Comparison of ENCODE assay signal across 45 mouse cellular contexts in the genomic region with DNA sequence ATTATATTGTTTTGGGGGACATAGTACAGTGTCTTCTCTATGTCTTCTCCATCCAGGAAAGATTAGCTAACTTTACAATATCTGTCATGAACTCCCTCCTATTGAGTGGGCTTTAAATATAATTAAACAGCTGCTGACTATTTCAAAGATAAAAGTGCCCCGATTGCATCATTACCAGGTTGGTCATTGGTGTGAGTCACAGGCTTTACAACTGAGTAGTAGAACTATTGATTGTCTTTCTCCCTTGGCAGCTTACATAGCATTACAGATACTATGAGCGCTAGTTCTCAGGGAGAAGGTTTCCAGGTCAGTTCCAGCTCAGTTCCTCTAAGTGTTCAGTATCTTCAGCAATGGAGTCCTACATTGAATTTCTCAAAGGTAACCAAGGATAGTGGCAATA. TPM values are rescaled to one million over a fixed set of nuclear protein-coding genes. Genes with fewer than 3 reads are reported as not detected.
"Had no signal": no experiment of that assay in that cellular context is flagged by ENCODE, and none has a peak within 500 bp of the region (broad histone marks: within the 10 kb centered on the region; RNA-seq: fewer than 3 reads in every experiment).

No protein-coding gene starts in this region.

- H3K4me3 ChIP-seq: left cerebral cortex, adult 2 months; limb, embryonic 10.5 days; limb, embryonic 12.5 days; limb, embryonic 13.5 days; limb, embryonic 15.5 days; liver, embryonic 13.5 days; liver, embryonic 15.5 days; lung, embryonic 15.5 days; megakaryocyte, embryonic 14.5 days; midbrain, embryonic 10.5 days; midbrain, embryonic 12.5 days; midbrain, embryonic 13.5 days; midbrain, embryonic 15.5 days; neural tube, embryonic 12.5 days had no signal

- H3K27ac ChIP-seq: left cerebral cortex, adult 2 months; limb, embryonic 10.5 days; limb, embryonic 12.5 days; limb, embryonic 13.5 days; limb, embryonic 15.5 days; liver, embryonic 13.5 days; liver, embryonic 14.5 days; liver, embryonic 15.5 days; lung, embryonic 15.5 days; macrophage; midbrain, embryonic 10.5 days; midbrain, embryonic 12.5 days; midbrain, embryonic 13.5 days; midbrain, embryonic 15.5 days; neural tube, embryonic 12.5 days had no signal

- ATAC-seq: lung, postnatal 0 days; midbrain, embryonic 13.5 days; midbrain, embryonic 15.5 days; midbrain, embryonic 16.5 days had no signal

- H3K4me2 ChIP-seq: limb, embryonic 12.5 days; limb, embryonic 13.5 days; limb, embryonic 15.5 days; liver, embryonic 11.5 days; liver, embryonic 13.5 days; liver, embryonic 15.5 days; lung, embryonic 14.5 days; lung, embryonic 15.5 days; midbrain, embryonic 11.5 days; midbrain, embryonic 12.5 days; midbrain, embryonic 13.5 days; midbrain, embryonic 15.5 days; neural tube, embryonic 12.5 days had no signal

- H3K9ac ChIP-seq: limb, embryonic 12.5 days; limb, embryonic 13.5 days; limb, embryonic 15.5 days; liver, embryonic 13.5 days; liver, embryonic 14.5 days; liver, embryonic 15.5 days; lung, embryonic 14.5 days; lung, embryonic 15.5 days; midbrain, embryonic 12.5 days; midbrain, embryonic 13.5 days; midbrain, embryonic 15.5 days; neural tube, embryonic 12.5 days had no signal

- DNase-seq: left cerebral cortex, postnatal 4 days; liver, embryonic 13.5 days; lung, adult 18-20 months; lung, adult 2 months; lung, embryonic 14.5 days; lung, postnatal 10 days; lung, postnatal 14 days; lung, postnatal 36 days; lung, postnatal 4 days; midbrain, embryonic 14.5 days had no signal

- H3K9me3 ChIP-seq: limb, embryonic 10.5 days; limb, embryonic 12.5 days; limb, embryonic 13.5 days; limb, embryonic 15.5 days; liver, embryonic 13.5 days; liver, embryonic 15.5 days; lung, embryonic 15.5 days; megakaryocyte, embryonic 14.5 days; midbrain, embryonic 10.5 days; midbrain, embryonic 12.5 days; midbrain, embryonic 13.5 days; midbrain, embryonic 15.5 days; neural tube, embryonic 12.5 days had no signal

- H3K27me3 ChIP-seq: limb, embryonic 13.5 days; limb, embryonic 15.5 days; liver, embryonic 13.5 days; liver, embryonic 15.5 days; lung, embryonic 15.5 days; megakaryocyte, embryonic 14.5 days; midbrain, embryonic 12.5 days; midbrain, embryonic 13.5 days; midbrain, embryonic 15.5 days; neural tube, embryonic 12.5 days had no signal

- H3K4me1 ChIP-seq: limb, embryonic 10.5 days; limb, embryonic 12.5 days; limb, embryonic 13.5 days; limb, embryonic 15.5 days; liver, embryonic 13.5 days; liver, embryonic 15.5 days; lung, embryonic 15.5 days; megakaryocyte, embryonic 14.5 days; midbrain, embryonic 10.5 days; midbrain, embryonic 12.5 days; midbrain, embryonic 13.5 days; midbrain, embryonic 15.5 days; neural tube, embryonic 12.5 days had no signal

- H3K36me3 ChIP-seq: limb, embryonic 10.5 days; limb, embryonic 12.5 days; limb, embryonic 13.5 days; limb, embryonic 15.5 days; liver, embryonic 13.5 days; liver, embryonic 15.5 days; lung, embryonic 15.5 days; midbrain, embryonic 10.5 days; midbrain, embryonic 12.5 days; midbrain, embryonic 13.5 days; midbrain, embryonic 15.5 days; neural tube, embryonic 12.5 days had no signal

RNA-seq across cellular contexts. Expression of gene Serpina7, which starts 6.5 kb away (rescaled TPM):
- total RNA-seq: left cerebral cortex, adult 18-20 months; left cerebral cortex, adult 2 months; left cerebral cortex, adult 8-10 months; left cerebral cortex, postnatal 10 days; left cerebral cortex, postnatal 14 days; left cerebral cortex, postnatal 25 days; left cerebral cortex, postnatal 36 days; left cerebral cortex, postnatal 4 days; megakaryocyte progenitor cell, adult 5-6 weeks; megakaryocyte, adult 5-6 weeks; megakaryocyte-erythroid progenitor cell, adult 5-6 weeks; midbrain, postnatal 0 days; monocyte, adult 5-6 weeks had no signal
- polyA plus RNA-seq: limb, embryonic 12.5 days; macrophage; midbrain, embryonic 10.5 days; midbrain, embryonic 11.5 days; midbrain, embryonic 12.5 days; midbrain, embryonic 13.5 days; midbrain, embryonic 14.5 days; midbrain, embryonic 15.5 days; midbrain, embryonic 16.5 days; midbrain, postnatal 0 days; neural tube, embryonic 12.5 days had no signal

RNA-seq across cellular contexts. Expression of gene 4930513O06Rik, which starts 7.5 kb away (rescaled TPM):
- total RNA-seq: left cerebral cortex, adult 18-20 months; left cerebral cortex, adult 2 months; left cerebral cortex, adult 8-10 months; left cerebral cortex, postnatal 10 days; left cerebral cortex, postnatal 14 days; left cerebral cortex, postnatal 25 days; left cerebral cortex, postnatal 36 days; left cerebral cortex, postnatal 4 days; megakaryocyte progenitor cell, adult 5-6 weeks; megakaryocyte, adult 5-6 weeks; megakaryocyte-erythroid progenitor cell, adult 5-6 weeks; midbrain, postnatal 0 days had no signal
- polyA plus RNA-seq: limb, embryonic 10.5 days; limb, embryonic 11.5 days; limb, embryonic 12.5 days; limb, embryonic 13.5 days; limb, embryonic 14.5 days; limb, embryonic 15.5 days; liver, embryonic 11.5 days; liver, embryonic 13.5 days; liver, embryonic 16.5 days; lung, adult 2 months; lung, embryonic 14.5 days; lung, embryonic 15.5 days; lung, embryonic 16.5 days; lung, postnatal 0 days; macrophage; midbrain, embryonic 10.5 days; midbrain, embryonic 11.5 days; midbrain, embryonic 12.5 days; midbrain, embryonic 13.5 days; midbrain, embryonic 14.5 days; midbrain, embryonic 15.5 days; midbrain, embryonic 16.5 days; midbrain, postnatal 0 days; neural tube, embryonic 11.5 days; neural tube, embryonic 12.5 days had no signal
